Mouse (Mus musculus) myocyte (in vitro differentiated cells): ENCODE measurements around the gene Ssc4d. TPM values are rescaled to one million over a fixed set of nuclear protein-coding genes. Genes with fewer than 3 reads are reported as not detected.

ENCODE experiments used
- H3K27me3 ChIP-seq: one replicate; pipeline ENCODE4 v1.6.1; 2011; ENCODE audit not compliant: control insufficient read depth, insufficient read depth, insufficient read length
- H3K36me3 ChIP-seq: one replicate; pipeline ENCODE4 v1.6.1; 2011; ENCODE audit not compliant: control insufficient read depth, insufficient read depth
- H3K4me2 ChIP-seq: one replicate; pipeline ENCODE4 v1.6.1; 2011; ENCODE audit warnings: low read depth, control low read depth
- H3K4me3 ChIP-seq: one replicate; pipeline ENCODE4 v1.5.1; 2011; ENCODE audit warnings: mild to moderate bottlenecking, control low read depth, moderate library complexity
- H3K79me2 ChIP-seq: one replicate; pipeline ENCODE4 v1.6.1; 2011; ENCODE audit not compliant: control insufficient read depth, insufficient read depth
- H3ac ChIP-seq: one replicate; pipeline ENCODE4 v1.6.1; 2011; ENCODE audit not compliant: control insufficient read depth, insufficient read length
- CEBPB ChIP-seq: IDR thresholded peaks from 2 replicates; pipeline ENCODE4 v1.6.1; 2011; ENCODE audit warnings: mild to moderate bottlenecking, moderate library complexity; ENCODE audit not compliant: poor library complexity, insufficient read depth, severe bottlenecking
- E2F4 ChIP-seq: IDR thresholded peaks from one replicate; pipeline ENCODE4 v1.6.1; 2011; ENCODE audit warnings: mild to moderate bottlenecking, control low read depth, moderate library complexity; ENCODE audit not compliant: insufficient read depth
- MAX ChIP-seq: IDR thresholded peaks from one replicate; pipeline ENCODE4 v1.6.1; 2011; ENCODE audit warnings: low read depth, mild to moderate bottlenecking, control low read depth
- MYOD1 ChIP-seq, 3 experiments: IDR thresholded peaks; one replicate each; pipeline ENCODE4 v1.6.1; 2011; ENCODE audit warnings: control low read depth in 2 of 3, low read depth in 2 of 3, mild to moderate bottlenecking in 2 of 3, moderate library complexity in 1 of 3; ENCODE audit not compliant: insufficient read length in 2 of 3, control insufficient read depth in 1 of 3
- MYOG ChIP-seq, 3 experiments: IDR thresholded peaks; one replicate each; pipeline ENCODE4 v1.6.1; 2011; ENCODE audit warnings: control low read depth in 2 of 3, low read depth in 2 of 3, mild to moderate bottlenecking in 2 of 3; ENCODE audit not compliant: insufficient read length in 2 of 3, control insufficient read depth in 1 of 3, insufficient read depth in 1 of 3
- POLR2A ChIP-seq: IDR thresholded peaks from one replicate; pipeline ENCODE4 v1.6.1; 2011; ENCODE audit warnings: low read depth, mild to moderate bottlenecking, control low read depth, moderate library complexity; ENCODE audit not compliant: insufficient read length
- POLR2AphosphoS2 ChIP-seq: IDR thresholded peaks from one replicate; pipeline ENCODE4 v1.6.1; 2011; ENCODE audit warnings: low read depth, control low read depth; ENCODE audit not compliant: insufficient read length
- REST ChIP-seq: IDR thresholded peaks from one replicate; pipeline ENCODE4 v1.6.1; 2011; ENCODE audit warnings: mild to moderate bottlenecking, control low read depth, moderate library complexity; ENCODE audit not compliant: insufficient read depth, insufficient read length
- SRF ChIP-seq: IDR thresholded peaks from one replicate; pipeline ENCODE4 v1.6.1; 2011; ENCODE audit warnings: low read depth; ENCODE audit not compliant: control insufficient read depth, insufficient read length
- TCF12 ChIP-seq: IDR thresholded peaks from one replicate; pipeline ENCODE4 v1.6.1; 2011; ENCODE audit warnings: mild to moderate bottlenecking, control low read depth; ENCODE audit not compliant: poor library complexity, insufficient read depth, severe bottlenecking
- TCF3 ChIP-seq: IDR thresholded peaks from one replicate; pipeline ENCODE4 v1.6.1; 2011; ENCODE audit warnings: low read depth, control low read depth; ENCODE audit not compliant: insufficient read length
- USF1 ChIP-seq: IDR thresholded peaks from one replicate; pipeline ENCODE4 v1.6.1; 2011; ENCODE audit warnings: low read depth, mild to moderate bottlenecking, control low read depth, moderate library complexity
- polyA plus RNA-seq: library from polyadenylated mRNA; unstranded; fragments of >200 nt; fragmentation: generic; extraction: Trizol; gene quantifications from one replicate; pipeline ENCODE4 v1.2.1, GENCODE M21; 2012; ENCODE audit warnings: missing spikeins

Ssc4d gene
- polyA plus RNA-seq, 1 experiment = 2.4 TPM

- H3K27me3 ChIP-seq = no peaks in the 10 kb centered on the region
- peaks cover 6% of the 10 kb centered on the region for H3K79me2 ChIP-seq
- peak overlapping the region; percentile 58 for H3K4me2 ChIP-seq
- TF ChIP-seq E2F4 (no peak), POLR2AphosphoS2 (no peak), TCF12 (no peak), POLR2A (no peak), TCF3 (no peak)
- peaks cover 7% of the 10 kb centered on the region for H3K36me3 ChIP-seq
- H3K4me3 ChIP-seq = no peak overlapping the region
- H3ac ChIP-seq = no peak overlapping the region
Measured at GRCm38 (mm10) chr5:136014877-136015276, 40.5 kb upstream of the Ssc4d start.

GRCm38 (mm10) chr5:136007745-136008144 lies 33.4 kb upstream of the Ssc4d start:
- H3K36me3 ChIP-seq = peaks cover 3% of the 10 kb centered on the region
- no peak overlapping the region for H3K4me3 ChIP-seq
- TF ChIP-seq USF1 (peak; percentile 87), POLR2AphosphoS2 (no peak)
- peak overlapping the region; percentile 53 for H3K4me2 ChIP-seq
- peaks cover 21% of the 10 kb centered on the region for H3K79me2 ChIP-seq
- no peak overlapping the region for H3ac ChIP-seq
- no peaks in the 10 kb centered on the region for H3K27me3 ChIP-seq

GRCm38 (mm10) chr5:136004537-136004936 lies 30.2 kb upstream of the Ssc4d start:
- Histone ChIP-seq H3ac (no peak overlapping the region), H3K27me3 (no peaks in the 10 kb centered on the region), H3K79me2 (peaks cover 26% of the 10 kb centered on the region), H3K4me2 (no peak overlapping the region), H3K36me3 (peaks cover 5% of the 10 kb centered on the region), H3K4me3 (no peak overlapping the region)
- TF ChIP-seq POLR2AphosphoS2 = no peak
- TF ChIP-seq USF1 = no peak
- no peak for TF ChIP-seq TCF3
- TF ChIP-seq POLR2A = no peak
- TF ChIP-seq REST = no peak
- TF ChIP-seq SRF = no peak
- TF ChIP-seq MYOG (IDR thresholded peaks at IDR 0.05; ENCODE audit: control insufficient read depth in 1 of 3, insufficient read depth in 1 of 3, insufficient read length in 2 of 3, low read depth in 2 of 3) = no peak
- TF ChIP-seq MYOD1 (IDR thresholded peaks at IDR 0.05; ENCODE audit: control insufficient read depth in 1 of 3, insufficient read length in 2 of 3, low read depth in 2 of 3) = no peak
- no peak for TF ChIP-seq CEBPB
- TF ChIP-seq MAX = no peak
- TF ChIP-seq TCF12 = no peak

DNA sequence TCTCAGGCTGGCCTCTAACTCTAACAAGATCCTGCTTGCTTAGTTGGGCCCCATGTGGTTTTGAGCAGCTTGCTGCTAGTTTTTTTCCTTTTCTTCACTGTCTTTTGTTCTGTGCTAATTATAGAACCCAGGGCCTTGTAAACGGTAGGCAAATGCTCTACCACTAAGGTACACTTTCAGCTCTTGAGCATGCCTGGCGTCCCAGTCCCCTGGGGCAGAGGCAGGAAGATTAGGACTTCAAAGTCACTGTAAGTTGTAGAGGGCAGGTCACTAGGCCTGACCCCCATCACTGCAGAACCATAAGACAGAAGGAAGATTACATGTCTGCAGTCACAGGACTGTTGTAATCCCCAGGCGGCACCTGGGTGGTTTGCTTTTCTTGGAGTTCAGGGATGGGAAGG lies 28.4 kb upstream of the Ssc4d start:
- H3K36me3 ChIP-seq = peaks cover 10% of the 10 kb centered on the region
- no peak overlapping the region for H3ac ChIP-seq
- no peak overlapping the region for H3K4me3 ChIP-seq
- no peaks in the 10 kb centered on the region for H3K27me3 ChIP-seq
- TF ChIP-seq MYOG (IDR thresholded peaks at IDR 0.05; ENCODE audit: control insufficient read depth in 1 of 3, insufficient read depth in 1 of 3, insufficient read length in 2 of 3, low read depth in 2 of 3) (no peak), REST (no peak), POLR2A (no peak), E2F4 (no peak), POLR2AphosphoS2 (no peak), MAX (no peak), TCF3 (no peak), MYOD1 (IDR thresholded peaks at IDR 0.05; ENCODE audit: control insufficient read depth in 1 of 3, insufficient read length in 2 of 3, low read depth in 2 of 3) (no peak)
- peaks cover 16% of the 10 kb centered on the region for H3K79me2 ChIP-seq
- H3K4me2 ChIP-seq = peak overlapping the region; percentile 4

DNA sequence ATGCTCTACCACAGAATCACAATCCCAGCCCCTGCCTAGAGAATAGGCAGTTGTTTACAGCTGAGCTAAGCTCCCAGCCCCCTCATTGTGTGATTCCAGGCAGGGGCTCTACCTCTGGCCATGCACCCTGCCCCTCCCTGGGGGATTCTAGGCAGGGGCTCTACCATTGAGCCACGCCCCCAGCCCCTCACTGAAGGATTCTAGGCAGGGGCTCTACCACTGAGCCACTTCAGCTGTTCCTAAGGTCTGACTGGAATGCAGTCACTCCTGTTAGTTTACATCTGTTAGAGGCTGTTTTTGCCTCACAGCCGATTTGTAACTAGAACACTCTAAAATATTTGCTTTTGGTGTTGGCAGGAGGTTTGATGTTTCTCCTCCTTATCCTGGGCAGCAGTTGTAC lies 28.0 kb upstream of the Ssc4d start:
- TF ChIP-seq POLR2A = no peak
- TF ChIP-seq MAX = no peak
- TF ChIP-seq MYOD1 (IDR thresholded peaks at IDR 0.05; ENCODE audit: control insufficient read depth in 1 of 3, insufficient read length in 2 of 3, low read depth in 2 of 3) = no peak
- no peak for TF ChIP-seq E2F4
- TF ChIP-seq MYOG (IDR thresholded peaks at IDR 0.05; ENCODE audit: control insufficient read depth in 1 of 3, insufficient read depth in 1 of 3, insufficient read length in 2 of 3, low read depth in 2 of 3) = peak in 1 of 3 experiments; percentile 34
- H3K4me2 ChIP-seq = peak overlapping the region; percentile 4
- H3ac ChIP-seq = no peak overlapping the region

DNA sequence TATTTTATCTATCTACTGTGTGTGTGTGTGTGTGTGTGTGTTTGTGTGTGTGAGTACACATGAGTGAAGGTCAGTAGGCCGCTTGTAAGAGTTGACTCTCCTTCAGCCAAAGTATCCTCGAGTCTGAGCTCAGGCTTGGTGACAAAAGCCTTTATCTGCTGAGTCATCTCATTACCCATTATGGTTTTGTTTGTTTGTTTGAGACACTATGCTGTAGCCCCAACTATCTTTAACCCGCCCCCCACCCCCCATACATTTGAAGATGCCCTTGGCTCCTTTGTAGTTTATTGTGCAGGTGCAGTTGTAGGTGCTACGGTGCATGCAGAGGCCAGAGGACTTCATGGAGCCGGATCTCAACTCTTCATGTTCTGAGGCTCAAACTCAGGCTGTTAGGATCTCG lies 26.9 kb upstream of the Ssc4d start:
- Histone ChIP-seq H3K36me3 (peaks cover 10% of the 10 kb centered on the region), H3K4me3 (no peak overlapping the region), H3ac (no peak overlapping the region), H3K4me2 (no peak overlapping the region), H3K27me3 (no peaks in the 10 kb centered on the region), H3K79me2 (peaks cover 20% of the 10 kb centered on the region)
- TF ChIP-seq MYOD1 (IDR thresholded peaks at IDR 0.05; ENCODE audit: control insufficient read depth in 1 of 3, insufficient read length in 2 of 3, low read depth in 2 of 3) (no peak), CEBPB (no peak), TCF12 (no peak), POLR2AphosphoS2 (no peak), MYOG (IDR thresholded peaks at IDR 0.05; ENCODE audit: control insufficient read depth in 1 of 3, insufficient read depth in 1 of 3, insufficient read length in 2 of 3, low read depth in 2 of 3) (no peak), USF1 (no peak), E2F4 (no peak)

More for the DNA sequence above, 28.0 kb upstream of the Ssc4d start:
- Histone ChIP-seq H3K4me3 (no peak overlapping the region), H3K36me3 (peaks cover 10% of the 10 kb centered on the region), H3K79me2 (peaks cover 16% of the 10 kb centered on the region), H3K27me3 (no peaks in the 10 kb centered on the region)
